Mouse (Mus musculus) regulatory T cell (primary cell): ENCODE measurements at regions not wholly inside any gene's neighbourhood (a gene's known extent, or its start where the extent isn't known, plus 50 kb on each side); places are given as distances from the start of the nearest gene placed in this dataset.

Experiments
- in situ Hi-C: fragments of 300-600 bp; cut with MboI, MseI; formaldehyde crosslinking; loops from one replicate; pipeline ENCODE4 v1.15.1; 2025; ENCODE audit warnings: high pct_unique_total_duplicates

GRCm38 (mm10) chr17:52448701-52449100 is 153.8 kb upstream of the Kcnh8 start:
- in situ Hi-C loops = no loop called here

- in situ Hi-C loops = loop anchor here (10.0 kb wide), 1 partner anchor 295 kb away; no protein-coding TSS in a partner anchor
These were observed 143.1 kb upstream of the Kcnh8 start for GRCm38 (mm10) chr17:52459303-52459996.

GRCm38 (mm10) chr17:52459997-52460387 is 142.5 kb upstream of the Kcnh8 start:
- in situ Hi-C loops = loop anchor here (10.0 kb wide), 1 partner anchor 295 kb away; no protein-coding TSS in a partner anchor

GRCm38 (mm10) chr17:52461264-52461663 is 141.2 kb upstream of the Kcnh8 start:
- in situ Hi-C loops = no loop called here

- in situ Hi-C loops = no loop called here
These were observed 140.8 kb upstream of the Kcnh8 start for GRCm38 (mm10) chr17:52461709-52462141.

- in situ Hi-C loops = no loop called here
These were observed 140.1 kb upstream of the Kcnh8 start for GRCm38 (mm10) chr17:52462361-52462760.

- in situ Hi-C loops = no loop called here
These were observed 134.0 kb upstream of the Kcnh8 start for GRCm38 (mm10) chr17:52468464-52468863.

GRCm38 (mm10) chr17:52479327-52480086 is 123.0 kb upstream of the Kcnh8 start:
- in situ Hi-C loops = no loop called here

GRCm38 (mm10) chr17:52480087-52480638 is 122.3 kb upstream of the Kcnh8 start:
- in situ Hi-C loops = no loop called here

GRCm38 (mm10) chr17:52506760-52507159 is 95.7 kb upstream of the Kcnh8 start:
- in situ Hi-C loops = no loop called here

- in situ Hi-C loops = no loop called here
These were observed 72.2 kb upstream of the Kcnh8 start for GRCm38 (mm10) chr17:52530260-52530659.
